Mouse (Mus musculus) mouse embryonic stem cell (cell line): ENCODE data around the gene Magi2.

Experiments used
- in situ Hi-C, 2 experiments: fragments of 300-500 bp; cut with MboI; formaldehyde crosslinking; loops; 1 replicate in 1 of 2; 3 replicates in 1 of 2; pipeline ENCODE4 v1.14.3; 2019 to 2020; ENCODE audit warnings: low sequenced_read_pairs in 2 of 2, low pct_unique_long_range_greater_than_20kb in 1 of 2, mixed read lengths in 1 of 2; ENCODE audit not compliant: unreplicated experiment in 1 of 2

Magi2 gene

DNA sequence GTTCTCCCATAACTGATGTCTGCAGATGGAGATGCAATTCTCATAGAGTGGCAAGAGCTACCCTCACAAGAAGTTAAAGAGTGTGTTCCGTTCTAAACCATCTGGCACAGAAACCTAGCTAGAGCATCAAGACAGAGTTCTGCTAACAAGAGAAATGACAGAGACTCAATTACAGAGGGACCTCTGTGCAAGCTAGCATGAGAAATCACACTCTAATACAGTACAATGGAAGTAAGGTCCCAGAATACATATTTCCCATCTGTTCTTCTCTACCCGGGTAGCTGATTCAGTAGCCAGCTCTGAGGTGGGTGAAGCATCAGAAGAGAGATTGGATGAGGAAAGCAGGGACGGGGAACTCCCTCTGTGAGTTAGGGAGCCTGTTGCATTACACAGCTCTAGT, 1351.8 kb downstream of the Magi2 start:
- in situ Hi-C loops = no loop called here

DNA sequence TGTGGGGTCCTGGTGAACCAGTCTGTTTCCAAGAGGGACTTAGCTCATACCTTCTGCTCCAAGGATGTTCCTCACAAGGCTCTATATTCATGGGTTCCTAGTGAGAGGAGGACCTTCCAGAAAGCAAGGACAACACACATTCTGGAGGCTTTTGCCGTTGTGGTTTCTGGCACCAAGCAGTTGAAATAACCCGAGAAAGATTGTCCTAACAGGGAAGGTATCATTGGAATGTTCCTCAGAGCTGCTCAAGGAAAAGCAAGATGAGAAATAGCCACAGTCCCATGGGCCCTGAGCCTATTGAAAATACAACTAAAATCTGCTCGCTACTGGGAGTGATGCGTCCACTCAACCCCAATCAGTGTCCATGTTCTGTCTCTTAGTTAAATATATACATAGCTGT, 1353.8 kb downstream of the Magi2 start:
- in situ Hi-C loops = no loop called here

- in situ Hi-C loops = no loop called here
Observed at GRCm38 (mm10) chr5:20582995-20583435, 1356.2 kb downstream of the Magi2 start.

DNA sequence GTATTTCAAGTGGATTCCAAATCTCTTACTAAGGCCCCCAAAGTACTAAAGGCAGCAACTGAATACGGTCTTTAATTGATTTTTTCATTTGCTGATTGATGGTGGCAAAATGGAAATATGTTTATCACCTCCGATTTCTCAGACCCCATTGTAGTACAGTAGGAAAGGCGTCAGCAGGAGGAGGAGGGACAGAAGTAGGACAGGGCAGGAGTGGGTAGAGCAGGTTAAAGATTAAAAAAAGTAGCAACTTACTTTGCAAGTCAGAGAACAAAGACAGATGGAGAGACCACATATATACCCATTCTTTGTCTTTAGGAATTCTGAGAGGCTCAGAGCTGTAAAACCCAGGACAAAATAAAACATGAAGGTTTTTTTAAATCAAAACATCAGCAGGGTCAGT, 1356.8 kb downstream of the Magi2 start:
- in situ Hi-C loops = no loop called here

DNA sequence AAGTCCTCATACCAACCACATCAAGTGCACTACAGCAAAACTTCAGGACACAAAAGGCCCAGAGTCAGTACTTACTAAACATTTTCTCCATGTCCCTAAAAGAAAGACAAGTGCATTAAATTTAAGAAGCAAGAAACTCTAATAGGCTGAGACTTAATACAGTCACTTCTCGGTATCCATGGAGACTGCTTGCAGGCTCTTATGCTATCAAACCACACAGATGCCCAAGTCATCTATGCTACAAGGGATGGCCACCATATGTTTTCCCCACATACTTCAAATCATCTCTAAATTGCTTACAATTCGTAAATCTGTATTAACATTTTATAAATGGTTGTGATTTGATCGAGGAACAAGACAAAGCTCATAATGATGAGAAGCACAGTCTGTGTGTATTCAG, 1357.9 kb downstream of the Magi2 start:
- in situ Hi-C loops = no loop called here

DNA sequence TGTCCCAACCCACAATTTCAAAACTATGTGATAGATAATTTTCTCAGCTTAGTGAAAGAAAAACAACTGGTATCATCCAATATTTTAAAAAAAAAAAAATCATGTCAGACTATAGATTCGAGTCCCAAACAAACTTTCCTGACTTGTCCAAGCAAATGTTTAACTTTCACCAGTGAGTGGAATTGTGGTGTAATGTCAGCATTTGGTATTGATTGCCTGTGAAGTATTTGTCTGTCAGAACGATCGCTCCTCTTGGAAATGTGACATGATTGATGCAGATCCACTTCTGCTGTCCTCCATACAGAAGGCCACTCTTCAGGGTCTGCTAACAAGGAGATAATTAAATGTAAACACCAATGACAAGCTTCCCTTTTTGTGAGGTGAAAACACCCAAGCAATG, 1362.9 kb downstream of the Magi2 start:
- in situ Hi-C loops = no loop called here

- in situ Hi-C loops = no loop called here
Observed at GRCm38 (mm10) chr5:20598196-20598595, 1371.4 kb downstream of the Magi2 start.

GRCm38 (mm10) chr5:20603756-20604469, 1377.1 kb downstream of the Magi2 start:
- in situ Hi-C loops = no loop called here

DNA sequence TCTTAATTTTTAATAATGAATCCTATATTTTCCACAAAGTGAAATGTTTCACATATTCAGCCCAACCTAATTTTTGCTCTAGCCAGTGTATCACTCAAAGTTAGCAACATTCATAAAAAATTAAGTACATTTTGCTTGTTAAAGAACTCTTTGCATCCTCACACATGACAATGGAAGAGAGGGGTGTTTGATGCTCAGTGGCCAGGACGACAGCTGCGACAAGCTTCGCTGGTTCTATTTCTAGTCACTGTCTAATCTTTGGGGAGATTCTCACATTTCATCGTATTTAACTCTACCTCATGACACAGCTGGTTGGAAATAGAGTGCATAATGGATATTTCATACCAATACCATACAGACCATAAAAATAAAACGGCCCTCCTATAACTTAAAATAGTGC, 1379.7 kb downstream of the Magi2 start:
- in situ Hi-C loops = no loop called here

DNA sequence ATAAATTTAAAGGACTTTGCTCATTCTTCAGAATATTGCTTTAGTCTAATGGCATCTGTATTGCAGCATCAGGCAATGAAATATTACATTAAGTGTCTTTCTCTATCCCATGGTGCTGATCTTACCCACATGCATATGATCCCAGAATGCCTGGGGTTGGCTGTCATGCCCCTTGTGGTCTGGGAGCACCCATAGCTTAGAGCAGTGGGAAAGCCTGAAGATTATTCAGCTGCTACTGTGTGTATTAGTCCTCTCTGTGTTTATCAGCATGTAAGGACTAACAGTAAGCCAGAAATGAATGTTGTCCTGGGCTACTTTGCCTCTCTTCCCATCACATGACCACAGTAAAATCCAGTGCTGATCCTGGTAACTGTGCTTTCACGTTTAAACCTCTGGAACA, 1380.7 kb downstream of the Magi2 start:
- in situ Hi-C loops = no loop called here

DNA sequence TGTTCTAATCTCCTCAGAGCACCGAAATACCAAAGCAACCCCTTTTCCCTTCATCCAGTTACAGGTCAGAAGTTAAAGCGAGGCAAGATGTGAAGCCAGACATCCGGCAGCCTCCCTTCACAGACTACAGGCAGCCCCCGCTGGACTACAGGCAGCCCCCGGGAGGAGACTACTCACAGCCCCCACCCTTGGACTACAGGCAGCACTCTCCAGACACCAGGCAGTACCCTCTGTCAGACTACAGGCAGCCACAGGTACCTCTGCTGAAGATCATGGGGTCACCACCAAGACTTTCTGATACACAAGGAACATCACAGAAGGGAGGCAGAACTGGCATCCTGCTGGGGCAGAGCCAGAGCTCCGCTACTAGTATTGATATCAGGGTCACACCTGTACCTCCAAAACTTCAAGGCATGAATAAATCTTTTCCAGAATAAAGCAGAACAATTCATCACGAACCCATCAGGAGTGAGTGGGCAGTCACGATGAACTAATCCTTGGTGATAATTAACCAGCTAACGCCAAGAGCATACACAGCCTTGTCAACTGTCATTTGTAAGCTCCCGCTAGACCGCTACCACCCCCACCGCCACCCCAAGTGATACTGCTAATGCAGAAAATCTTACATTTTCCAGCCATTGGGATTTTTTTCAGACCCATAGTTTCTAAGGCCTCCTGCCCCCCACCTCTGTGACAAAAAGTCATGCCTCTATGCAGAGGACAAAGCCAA, 1382.5 kb downstream of the Magi2 start:
- in situ Hi-C loops = no loop called here

DNA sequence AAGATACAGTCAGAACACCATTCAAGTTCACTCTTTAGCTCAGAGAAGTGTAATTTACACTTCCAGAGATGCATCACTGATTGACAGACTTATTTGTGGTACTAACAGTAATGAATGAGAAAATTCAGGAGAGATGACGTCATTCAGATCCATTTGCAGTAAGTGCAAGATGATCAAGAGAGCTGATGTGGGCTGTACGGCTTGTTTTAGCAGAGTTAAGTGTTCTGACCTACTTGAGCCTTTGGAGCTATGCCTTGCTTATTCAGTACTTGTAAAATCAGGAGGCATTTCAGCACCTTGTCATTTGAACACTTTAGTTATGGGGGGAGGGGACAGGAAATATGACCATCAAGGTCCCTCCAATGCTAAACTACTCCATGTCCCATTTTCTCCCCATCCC, 1383.8 kb downstream of the Magi2 start:
- in situ Hi-C loops = no loop called here

DNA sequence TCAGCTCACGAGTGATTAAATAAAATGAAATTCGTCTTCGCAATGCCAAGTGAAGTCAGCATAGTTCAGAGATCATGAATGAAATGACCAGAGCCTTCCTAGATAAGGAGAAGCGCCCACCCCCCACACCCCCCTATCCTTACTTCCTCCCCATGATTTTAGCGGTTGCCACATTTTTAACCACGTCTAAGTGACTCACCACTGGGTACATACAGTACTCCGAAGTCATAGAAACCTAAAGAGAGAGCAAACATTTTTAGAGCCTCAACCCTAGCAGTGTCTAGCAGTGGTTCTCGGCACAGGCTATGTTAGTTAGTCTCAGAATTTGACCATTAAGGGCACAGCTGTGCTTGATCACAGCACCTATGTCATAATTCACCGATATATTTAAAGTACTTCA, 1385.8 kb downstream of the Magi2 start:
- in situ Hi-C loops = no loop called here

DNA sequence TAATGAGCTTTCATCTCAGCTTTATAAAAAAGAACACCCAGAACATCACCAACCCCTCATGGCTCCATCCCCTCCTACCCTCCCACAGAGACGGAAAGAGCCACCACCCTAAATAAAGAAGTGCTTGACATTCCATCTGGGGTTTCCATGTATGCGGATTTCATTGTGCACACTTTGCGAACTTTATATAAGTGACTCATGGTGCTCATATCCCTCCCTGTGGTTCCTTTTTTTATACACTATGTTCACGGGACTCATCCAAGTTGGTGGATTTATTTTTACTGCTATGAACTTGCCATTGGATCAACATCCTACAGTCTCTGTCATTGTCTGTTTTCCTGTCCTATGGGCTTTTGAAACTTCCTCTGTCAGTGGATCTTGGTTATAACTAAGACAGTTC, 1388.1 kb downstream of the Magi2 start:
- in situ Hi-C loops = no loop called here

DNA sequence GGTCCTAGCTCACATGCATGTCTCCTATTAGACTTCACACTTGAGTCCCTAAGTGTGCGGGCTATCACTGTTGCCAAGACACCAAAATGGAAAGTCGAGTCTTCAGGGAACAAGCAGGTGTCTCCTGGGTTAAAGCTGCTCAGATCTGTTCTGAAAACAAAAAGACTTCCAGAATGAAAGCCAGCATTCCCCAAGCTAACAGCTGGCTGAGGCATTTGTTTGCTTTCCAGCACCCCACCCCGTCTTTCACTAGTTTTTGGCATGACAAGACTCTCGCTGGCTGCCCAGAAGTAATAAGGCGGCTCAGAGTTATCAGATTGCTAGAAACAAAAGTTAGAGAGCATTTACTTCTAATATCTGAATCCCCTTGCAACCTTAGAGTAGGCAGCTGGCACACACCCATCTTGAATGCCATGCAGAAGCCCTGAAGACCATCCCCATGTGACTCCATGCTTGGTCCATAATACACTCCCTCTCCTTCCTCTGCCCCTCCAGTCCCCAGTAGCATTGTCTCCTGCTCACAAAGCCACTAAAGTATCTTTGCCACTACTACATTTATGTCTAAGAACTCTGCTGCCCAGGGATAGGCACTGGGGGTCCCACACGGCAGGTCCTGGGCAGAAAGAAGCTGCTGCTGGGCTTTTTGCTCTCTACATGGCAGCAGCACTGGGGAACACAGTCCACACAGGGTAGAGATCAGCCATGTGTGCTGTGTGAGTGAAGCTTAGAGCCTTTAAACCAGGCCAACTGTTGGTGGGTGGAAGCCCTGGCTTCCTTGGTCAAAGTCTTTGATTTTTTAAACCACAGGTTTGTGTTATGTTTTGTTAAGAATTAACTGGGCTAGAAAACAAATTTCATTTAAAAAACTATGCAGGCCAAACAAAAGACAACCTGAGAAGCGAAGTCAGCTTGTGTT, 1394.0 kb downstream of the Magi2 start:
- in situ Hi-C loops = no loop called here

GRCm38 (mm10) chr5:20622417-20622816, 1395.6 kb downstream of the Magi2 start:
- in situ Hi-C loops = no loop called here

DNA sequence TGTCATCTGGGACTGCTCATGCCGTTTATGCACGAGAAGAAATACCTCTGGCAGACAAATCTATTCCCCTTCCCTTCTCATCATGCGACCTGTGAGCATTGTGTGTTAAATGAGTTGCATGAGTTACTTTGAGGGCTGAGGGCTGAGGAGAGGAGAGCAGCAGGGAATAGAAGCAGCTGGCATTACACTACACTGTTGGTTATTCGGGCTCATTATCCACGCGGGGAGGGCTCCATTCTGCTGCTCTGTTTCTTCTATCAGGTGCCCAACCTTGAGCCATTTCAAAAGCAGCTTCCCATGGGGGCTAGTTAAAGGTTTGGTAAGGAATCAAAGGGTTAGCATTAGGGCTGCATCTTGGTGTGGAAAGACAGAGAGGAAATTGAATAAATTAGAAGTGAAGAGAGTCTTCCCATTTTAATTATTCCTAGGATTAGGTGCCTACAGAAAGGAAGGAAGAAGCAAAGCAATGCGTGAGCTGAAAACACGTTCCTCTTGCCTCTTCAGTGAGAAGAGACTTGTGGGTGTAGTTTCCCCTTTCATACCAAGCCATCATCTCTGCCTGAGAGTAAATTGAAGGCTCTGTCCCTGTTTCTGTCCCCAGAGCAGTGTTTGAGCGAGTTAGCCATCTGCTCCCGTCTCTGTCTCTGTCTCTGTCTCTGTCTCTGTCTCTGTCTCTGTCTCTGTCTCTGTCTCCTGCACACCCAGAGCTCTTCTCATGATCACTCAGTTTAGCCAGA, 1396.2 kb downstream of the Magi2 start:
- in situ Hi-C loops = no loop called here

GRCm38 (mm10) chr5:20625117-20625516, 1398.3 kb downstream of the Magi2 start:
- in situ Hi-C loops = no loop called here
